Mouse (Mus musculus) MEL (cell line): ENCODE measurements around the gene Hesx1. TPM values are rescaled to one million over a fixed set of nuclear protein-coding genes. Genes with fewer than 3 reads are reported as not detected.

Experiments used
- DNase-seq: peaks from one replicate; pipeline ENCODE4 v3.0.0; 2011; ENCODE audit warnings: low read depth, low spot score
- H3K27ac ChIP-seq: 2 replicates; pipeline ENCODE4 v1.5.1; 2012; ENCODE audit warnings: low read depth, mild to moderate bottlenecking, control low read depth, low read length, moderate library complexity; ENCODE audit not compliant: control insufficient read depth
- H3K27me3 ChIP-seq, 2 experiments: fragments of 150-350 bp in 1 of 2; sonication (generic) in 1 of 2; 2 replicates each; pipeline ENCODE4 v1.6.1; 2012; ENCODE audit warnings: low read length in 2 of 2, mild to moderate bottlenecking in 2 of 2, improper control_type of control experiment in 1 of 2, moderate library complexity in 1 of 2; ENCODE audit not compliant: insufficient read depth in 2 of 2, control insufficient read depth in 1 of 2
- H3K36me3 ChIP-seq, 2 experiments: 2 replicates each; pipeline ENCODE4 v1.6.1; 2012 to 2014; ENCODE audit warnings: low read length in 2 of 2, improper control_type of control experiment in 1 of 2, inconsistent platforms in 1 of 2, mild to moderate bottlenecking in 1 of 2; ENCODE audit not compliant: insufficient read depth in 2 of 2, control insufficient read depth in 1 of 2
- H3K4me1 ChIP-seq, 2 experiments: fragments of 150-350 bp in 1 of 2; sonication (generic) in 1 of 2; 2 replicates each; pipeline ENCODE4 v1.6.1; 2012; ENCODE audit warnings: low read length in 2 of 2, improper control_type of control experiment in 1 of 2, mild to moderate bottlenecking in 1 of 2; ENCODE audit not compliant: insufficient read depth in 2 of 2, control insufficient read depth in 1 of 2
- H3K4me3 ChIP-seq, 2 experiments: fragments of 150-350 bp in 1 of 2; sonication (generic) in 1 of 2; 2 replicates each; pipeline ENCODE4 v1.5.1; 2012; ENCODE audit warnings: low read depth in 2 of 2, low read length in 2 of 2, mild to moderate bottlenecking in 2 of 2, moderate library complexity in 2 of 2, control low read depth in 1 of 2, improper control_type of control experiment in 1 of 2; ENCODE audit not compliant: control insufficient read depth in 1 of 2, insufficient read depth in 1 of 2
- H3K79me2 ChIP-seq: 2 replicates; pipeline ENCODE4 v1.6.1; 2012; ENCODE audit warnings: mild to moderate bottlenecking, low read length, moderate library complexity; ENCODE audit not compliant: control insufficient read depth, poor library complexity, insufficient read depth
- H3K9ac ChIP-seq: 2 replicates; pipeline ENCODE4 v1.6.1; 2012; ENCODE audit warnings: low read depth, mild to moderate bottlenecking, control low read depth, low read length, moderate library complexity; ENCODE audit not compliant: control insufficient read depth, poor library complexity, severe bottlenecking
- H3K9me3 ChIP-seq: fragments of 150-350 bp; sonication (generic); replicated peaks from 2 replicates; pipeline ENCODE4 v1.6.1; 2012; ENCODE audit warnings: mild to moderate bottlenecking, low read length, improper control_type of control experiment, moderate library complexity; ENCODE audit not compliant: insufficient read depth
- CHD1 ChIP-seq: IDR thresholded peaks from 2 replicates; pipeline ENCODE4 v1.6.1; 2012; ENCODE audit warnings: low read depth, mild to moderate bottlenecking, inconsistent platforms, low read length, improper control_type of control experiment
- CHD2 ChIP-seq: IDR thresholded peaks from 2 replicates; pipeline ENCODE4 v1.6.1; 2011; ENCODE audit warnings: low read length, improper control_type of control experiment
- CTCF ChIP-seq, 3 experiments: IDR thresholded peaks in 2 of 3; conservative IDR thresholded peaks in 1 of 3; 2 replicates each; pipeline ENCODE4 v1.5.1; 2011 to 2012; ENCODE audit warnings: low read length in 3 of 3, low read depth in 2 of 3, mild to moderate bottlenecking in 2 of 3, improper control_type of control experiment in 1 of 3, inconsistent platforms in 1 of 3, mixed read lengths in 1 of 3, moderate library complexity in 1 of 3; ENCODE audit not compliant: control insufficient read depth in 1 of 3, insufficient read depth in 1 of 3, poor library complexity in 1 of 3, severe bottlenecking in 1 of 3
- E2F4 ChIP-seq: IDR thresholded peaks from 2 replicates; pipeline ENCODE4 v1.6.1; 2011; ENCODE audit warnings: low read depth, low read length, improper control_type of control experiment, borderline replicate concordance
- ELF1 ChIP-seq: IDR thresholded peaks from 2 replicates; pipeline ENCODE4 v1.6.1; 2014; ENCODE audit warnings: low read depth, mild to moderate bottlenecking, inconsistent platforms, low read length, improper control_type of control experiment, moderate library complexity
- ETS1 ChIP-seq: IDR thresholded peaks from 2 replicates; pipeline ENCODE4 v1.6.1; 2012; ENCODE audit warnings: low read depth, mild to moderate bottlenecking, inconsistent platforms, low read length, improper control_type of control experiment, moderate library complexity
- GATA1 ChIP-seq: IDR thresholded peaks from 2 replicates; pipeline ENCODE4 v1.6.1; 2011; ENCODE audit warnings: low read depth, low read length, improper control_type of control experiment
- JUND ChIP-seq: IDR thresholded peaks from 2 replicates; pipeline ENCODE4 v1.6.1; 2011; ENCODE audit warnings: low read depth, mild to moderate bottlenecking, improper control_type of control experiment, low read length
- MAFK ChIP-seq: IDR thresholded peaks from 2 replicates; pipeline ENCODE4 v1.6.1; 2011; ENCODE audit warnings: low read depth, mild to moderate bottlenecking, low read length, improper control_type of control experiment, borderline replicate concordance
- MAZ ChIP-seq: IDR thresholded peaks from 2 replicates; pipeline ENCODE4 v1.6.1; 2012; ENCODE audit warnings: low read depth, mild to moderate bottlenecking, inconsistent platforms, low read length, improper control_type of control experiment
- MXI1 ChIP-seq: IDR thresholded peaks from 2 replicates; pipeline ENCODE4 v1.6.1; 2011; ENCODE audit warnings: mild to moderate bottlenecking, low read depth, low read length, improper control_type of control experiment
- MYB ChIP-seq: IDR thresholded peaks from 2 replicates; pipeline ENCODE4 v1.6.1; 2011; ENCODE audit warnings: mild to moderate bottlenecking, low read depth, low read length, improper control_type of control experiment
- NELFE ChIP-seq: IDR thresholded peaks from 2 replicates; pipeline ENCODE4 v1.6.1; 2011; ENCODE audit warnings: low read depth, low read length, improper control_type of control experiment
- POLR2A ChIP-seq, 2 experiments: IDR thresholded peaks; 2 replicates each; pipeline ENCODE4 v1.6.1; 2011 to 2012; ENCODE audit warnings: low read length in 2 of 2, mild to moderate bottlenecking in 2 of 2, control low read depth in 1 of 2, improper control_type of control experiment in 1 of 2, low read depth in 1 of 2, moderate library complexity in 1 of 2; ENCODE audit not compliant: control insufficient read depth in 1 of 2, insufficient read depth in 1 of 2, poor library complexity in 1 of 2
- POLR2AphosphoS2 ChIP-seq: IDR thresholded peaks from 2 replicates; pipeline ENCODE4 v1.6.1; 2011; ENCODE audit warnings: low read length, improper control_type of control experiment
- RCOR1 ChIP-seq: IDR thresholded peaks from 2 replicates; pipeline ENCODE4 v1.6.1; 2012; ENCODE audit warnings: low read depth, mild to moderate bottlenecking, inconsistent platforms, low read length, improper control_type of control experiment
- SMC3 ChIP-seq: IDR thresholded peaks from 2 replicates; pipeline ENCODE4 v1.6.1; 2011; ENCODE audit warnings: low read depth, low read length, improper control_type of control experiment
- TAL1 ChIP-seq: IDR thresholded peaks from 2 replicates; pipeline ENCODE4 v1.6.1; 2012; ENCODE audit warnings: mild to moderate bottlenecking, inconsistent platforms, low read length, moderate library complexity, mixed read lengths
- UBTF ChIP-seq: IDR thresholded peaks from 2 replicates; pipeline ENCODE4 v1.6.1; 2012; ENCODE audit warnings: low read depth, mild to moderate bottlenecking, inconsistent platforms, low read length, improper control_type of control experiment, moderate library complexity, borderline replicate concordance; ENCODE audit not compliant: insufficient read depth
- USF2 ChIP-seq, 2 experiments: IDR thresholded peaks; 2 replicates each; pipeline ENCODE4 v1.6.1; 2011 to 2012; ENCODE audit warnings: improper control_type of control experiment in 2 of 2, low read length in 2 of 2, borderline replicate concordance in 1 of 2, inconsistent platforms in 1 of 2, low read depth in 1 of 2, mild to moderate bottlenecking in 1 of 2; ENCODE audit not compliant: insufficient read depth in 1 of 2
- ZKSCAN1 ChIP-seq: IDR thresholded peaks from 2 replicates; pipeline ENCODE4 v1.6.1; 2012; ENCODE audit warnings: low read depth, mild to moderate bottlenecking, inconsistent platforms, low read length, improper control_type of control experiment, moderate library complexity
- polyA plus RNA-seq, 2 experiments: library from polyadenylated mRNA; stranded (reverse) in 1 of 2; unstranded in 1 of 2; fragments of >175 nt in 1 of 2; fragments of >200 nt in 1 of 2; gene quantifications; 2 replicates each; pipeline versions ENCODE4 v1.2.1 to v1.2.4; 2012; ENCODE audit warnings: low replicate concordance in 2 of 2, low read depth in 1 of 2; ENCODE audit not compliant: insufficient read length in 2 of 2, insufficient read depth in 1 of 2, missing spikeins in 1 of 2
- total RNA-seq: library from RNA; depleted of rRNA; stranded (reverse); fragments of 300-350 nt; gene quantifications from 2 replicates; pipeline ENCODE4 v1.2.3, GENCODE M21; 2012

The Hesx1 gene
- total and polyA plus RNA-seq, 3 experiments: not detected

- Histone ChIP-seq H3K4me3 (no peak overlapping the region), H3K9ac (no peak overlapping the region), H3K4me1 (no peaks in the 10 kb centered on the region), H3K79me2 (no peaks in the 10 kb centered on the region), H3K36me3 (no peaks in the 10 kb centered on the region), H3K27ac (no peak overlapping the region), H3K9me3 (no peaks in the 10 kb centered on the region), H3K27me3 (no peaks in the 10 kb centered on the region; a peak in 3 of 4 replicates)
- no peak for DNase-seq
- TF ChIP-seq MYB (no peak), E2F4 (no peak), UBTF (no peak), NELFE (no peak), MXI1 (no peak), TAL1 (no peak), ELF1 (no peak), GATA1 (no peak), CTCF (IDR thresholded peaks at IDR 0.05 in 2 of 3, conservative IDR thresholded peaks at IDR 0.05 in 1 of 3; ENCODE audit: control insufficient read depth in 1 of 3, insufficient read depth in 1 of 3, low read depth in 2 of 3, low read length in 3 of 3, poor library complexity in 1 of 3, severe bottlenecking in 1 of 3) (no peak), ETS1 (no peak), SMC3 (no peak), JUND (no peak)
Measured at GRCm38 (mm10) chr14:27043416-27043815, 49.2 kb downstream of the Hesx1 start.

GRCm38 (mm10) chr14:27044221-27044966 is 50.2 kb downstream of the Hesx1 start:
- H3K27ac ChIP-seq: no peak overlapping the region
- H3K9me3 ChIP-seq: no peaks in the 10 kb centered on the region
- no peaks in the 10 kb centered on the region for H3K79me2 ChIP-seq
- no peaks in the 10 kb centered on the region for H3K4me1 ChIP-seq
- H3K36me3 ChIP-seq: no peaks in the 10 kb centered on the region
- H3K4me3 ChIP-seq: no peak overlapping the region
- H3K27me3 ChIP-seq: no peaks in the 10 kb centered on the region; a peak in 4 of 4 replicates
- no peak for DNase-seq
- TF ChIP-seq CHD1 (no peak), UBTF (no peak), POLR2AphosphoS2 (no peak), USF2 (IDR thresholded peaks at IDR 0.05; ENCODE audit: borderline replicate concordance in 1 of 2, insufficient read depth in 1 of 2, low read depth in 1 of 2, low read length in 2 of 2) (no peak), MAZ (no peak), JUND (no peak), CHD2 (no peak), TAL1 (no peak), POLR2A (IDR thresholded peaks at IDR 0.05; ENCODE audit: control insufficient read depth in 1 of 2, insufficient read depth in 1 of 2, low read depth in 1 of 2, low read length in 2 of 2, poor library complexity in 1 of 2) (no peak), E2F4 (no peak), RCOR1 (no peak), NELFE (no peak), ELF1 (no peak), MXI1 (no peak), ZKSCAN1 (no peak), MAFK (no peak), GATA1 (no peak)
- no peak overlapping the region for H3K9ac ChIP-seq
